Mouse (Mus musculus) ES-E14 (cell line): ENCODE data around the gene Ccdc175.

Experiments used
- CHD2 ChIP-seq: IDR thresholded peaks from 2 replicates; pipeline ENCODE4 v1.6.1; 2014; ENCODE audit warnings: mild to moderate bottlenecking, low read depth, low read length, inconsistent platforms
- HCFC1 ChIP-seq: IDR thresholded peaks from 2 replicates; pipeline ENCODE4 v1.6.1; 2012; ENCODE audit warnings: low read length, inconsistent platforms, borderline replicate concordance; ENCODE audit not compliant: insufficient read depth
- MAFK ChIP-seq: IDR thresholded peaks from 2 replicates; pipeline ENCODE4 v1.6.1; 2014; ENCODE audit warnings: mild to moderate bottlenecking, low read depth, low read length, inconsistent platforms; ENCODE audit not compliant: insufficient read depth
- ZC3H11A ChIP-seq: IDR thresholded peaks from 2 replicates; pipeline ENCODE4 v1.6.1; 2012; ENCODE audit warnings: low read depth, mild to moderate bottlenecking, inconsistent platforms, low read length, borderline replicate concordance
- ZNF384 ChIP-seq: IDR thresholded peaks from 2 replicates; pipeline ENCODE4 v1.6.1; 2012; ENCODE audit warnings: low read depth, low read length, inconsistent platforms

- TF ChIP-seq ZNF384 (no peak), HCFC1 (no peak), CHD2 (no peak), MAFK (no peak), ZC3H11A (no peak)
These were observed 131.0 kb downstream of the Ccdc175 start for GRCm38 (mm10) chr12:72053851-72054250.
